Mouse (Mus musculus) olfactory bulb, adult 2 months (tissue): ENCODE results near the gene Kcnab1.

Source experiments
- CTCF ChIP-seq: fragments of 200-500 bp; IDR thresholded peaks from 2 replicates; pipeline ENCODE4 v1.5.1; 2012; ENCODE audit warnings: low read depth, mild to moderate bottlenecking, low read length, moderate library complexity; ENCODE audit not compliant: insufficient read depth
- POLR2A ChIP-seq: fragments of 200-500 bp; IDR thresholded peaks from 2 replicates; pipeline ENCODE4 v1.6.1; 2012; ENCODE audit warnings: mild to moderate bottlenecking, low read depth, low read length, moderate library complexity; ENCODE audit not compliant: insufficient read depth

- no peak for TF ChIP-seq CTCF
- no peak for TF ChIP-seq POLR2A
These were observed 78.9 kb downstream of the Kcnab1 start for GRCm38 (mm10) chr3:65187833-65188698.
